Mouse (Mus musculus) embryonic facial prominence, embryonic 14.5 days (tissue): ENCODE measurements around the gene Mrtfa. TPM values are rescaled to one million over a fixed set of nuclear protein-coding genes. Genes with fewer than 3 reads are reported as not detected.

Source experiments
- ATAC-seq: fragments of 200-750 bp; cut with Nextera tagmentation; 2 replicates; pipeline ENCODE4 v1.8.0; 2017; ENCODE audit warnings: low read depth, moderate number of reproducible peaks, moderate TSS enrichment
- DNase-seq: peaks from one replicate; pipeline ENCODE4 v3.0.0-alpha.2; 2015; ENCODE audit warnings: low spot score
- H3K27ac ChIP-seq: fragments of 300-500 bp; sonication (generic); replicated peaks from 2 replicates; pipeline ENCODE4 v1.5.1; 2014; ENCODE audit warnings: low read depth, mild to moderate bottlenecking, low read length, moderate library complexity
- H3K27me3 ChIP-seq: fragments of 300-500 bp; sonication (generic); replicated peaks from 2 replicates; pipeline ENCODE4 v1.6.1; 2014; ENCODE audit warnings: low read length; ENCODE audit not compliant: control insufficient read depth, insufficient read depth
- H3K36me3 ChIP-seq: fragments of 300-500 bp; sonication (generic); 2 replicates; pipeline ENCODE4 v1.6.1; 2014; ENCODE audit warnings: low read length, mixed read lengths; ENCODE audit not compliant: control insufficient read depth, insufficient read depth
- H3K4me1 ChIP-seq: fragments of 300-500 bp; sonication (generic); 2 replicates; pipeline ENCODE4 v1.6.1; 2014; ENCODE audit warnings: antibody characterized with exemption, low read length; ENCODE audit not compliant: control insufficient read depth, insufficient read depth
- H3K4me2 ChIP-seq: fragments of 300-500 bp; sonication (generic); 2 replicates; pipeline ENCODE4 v1.6.1; 2014; ENCODE audit warnings: low read depth, mild to moderate bottlenecking, low read length, moderate library complexity, mixed read lengths
- H3K4me3 ChIP-seq: fragments of 300-500 bp; sonication (generic); 2 replicates; pipeline ENCODE4 v1.5.1; 2014; ENCODE audit warnings: low read depth, mild to moderate bottlenecking, low read length
- H3K9ac ChIP-seq: fragments of 300-500 bp; sonication (generic); 2 replicates; pipeline ENCODE4 v1.6.1; 2014; ENCODE audit warnings: low read depth, mild to moderate bottlenecking, low read length, moderate library complexity, mixed read lengths
- H3K9me3 ChIP-seq: fragments of 300-500 bp; sonication (generic); 2 replicates; pipeline ENCODE4 v1.6.1; 2016; ENCODE audit warnings: low read length; ENCODE audit not compliant: control insufficient read depth
- WGBS: fragments of 180-500 bp; shearing (Covaris S2); extraction: QIAGEN DNeasy Blood & Tissue Kit; methylation state at CpG from one replicate; pipeline ENCODE4 v1.1.7; 2014; 5-methylcytosine and 5-hydroxymethylcytosine counted together
- polyA plus RNA-seq: library from polyadenylated mRNA; unstranded; fragments of >200 nt; fragmentation: Nextera tagmentation; extraction: Ambion mirVana; gene quantifications from 2 replicates; pipeline ENCODE4 v1.2.1, GENCODE M21; 2014

The Mrtfa gene
- polyA plus RNA-seq, 1 experiment from 2014 or later = 28.6 TPM

DNA sequence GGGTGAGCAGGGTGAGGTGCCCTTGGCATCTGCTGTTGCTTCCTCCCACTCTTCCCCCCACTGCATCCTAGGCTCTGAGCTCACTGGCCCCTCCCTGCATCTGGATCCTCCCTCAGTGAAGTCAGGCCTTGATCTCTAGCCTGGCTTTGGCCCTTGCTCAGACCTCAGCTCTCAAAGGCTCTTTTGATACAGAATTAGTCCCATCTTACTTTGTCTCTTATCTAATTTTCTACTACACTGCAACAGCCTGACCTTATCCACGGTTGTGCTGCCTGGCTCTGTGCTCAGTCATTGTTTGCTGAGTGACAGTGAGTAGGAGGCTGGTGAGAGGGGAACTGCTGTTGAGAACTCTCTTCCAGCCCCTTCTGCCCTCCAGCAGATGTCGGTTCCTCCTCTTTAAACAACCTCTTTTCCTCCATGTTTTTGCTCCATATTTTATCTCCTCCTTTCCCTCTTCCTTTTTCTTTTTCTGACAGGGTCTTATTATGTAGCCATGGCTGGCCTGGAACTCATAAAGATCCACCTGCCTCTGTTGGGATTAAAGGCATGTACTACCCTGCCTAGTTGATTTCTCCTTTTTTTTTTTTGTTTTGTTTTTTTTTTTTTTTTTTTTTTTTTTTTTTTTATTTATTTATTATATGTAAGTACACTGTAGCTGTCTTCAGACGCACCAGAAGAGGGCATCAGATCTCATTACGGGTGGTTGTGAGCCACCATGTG, 190.0 kb downstream of the Mrtfa start:
- 0 out of 2 replicates have a peak, but pooled peaks cover 16% of the 10 kb centered on the region for H3K36me3 ChIP-seq
- no peak for DNase-seq
- no peak for ATAC-seq
- H3K9ac ChIP-seq = no peak overlapping the region
- H3K27ac ChIP-seq = no peak overlapping the region
- H3K27me3 ChIP-seq = no peaks in the 10 kb centered on the region
- WGBS = 25% methylated on average over 2 of the region's 4 CpGs
- no peaks in the 10 kb centered on the region for H3K4me1 ChIP-seq
- no peaks in the 10 kb centered on the region for H3K9me3 ChIP-seq
- H3K4me2 ChIP-seq = no peak overlapping the region
- no peak overlapping the region for H3K4me3 ChIP-seq

DNA sequence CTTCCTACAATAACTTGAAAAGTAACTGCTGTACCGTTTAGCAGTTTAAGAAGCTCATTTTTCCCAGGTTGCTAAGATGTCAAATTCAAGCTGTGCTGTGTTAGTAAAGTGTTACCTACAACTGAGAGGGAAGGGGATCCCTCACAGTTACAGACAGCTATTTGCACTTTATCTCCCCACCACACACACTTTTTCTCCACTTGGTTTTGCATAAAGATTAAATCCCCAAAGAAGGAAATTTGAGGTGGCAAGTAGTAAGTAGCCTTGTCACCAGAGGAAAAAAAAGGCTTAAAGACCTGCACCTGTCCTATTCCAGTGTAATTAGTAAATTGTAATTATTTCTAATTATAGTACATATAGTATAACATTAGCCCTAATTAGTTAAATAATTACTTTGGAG, 193.5 kb downstream of the Mrtfa start:
- WGBS = 23% methylated on average over 1 of the region's 1 CpGs
- DNase-seq (no peak), ATAC-seq (no peak)
- no peaks in the 10 kb centered on the region for H3K4me1 ChIP-seq
- no peaks in the 10 kb centered on the region for H3K27me3 ChIP-seq
- 0 out of 2 replicates have a peak overlapping the region, but pooled peaks have one; percentile 24 for H3K27ac ChIP-seq
- no peak overlapping the region for H3K4me3 ChIP-seq
- H3K9ac ChIP-seq = no peak overlapping the region
- no peaks in the 10 kb centered on the region for H3K9me3 ChIP-seq
- H3K36me3 ChIP-seq = no peaks in the 10 kb centered on the region
- no peak overlapping the region for H3K4me2 ChIP-seq

DNA sequence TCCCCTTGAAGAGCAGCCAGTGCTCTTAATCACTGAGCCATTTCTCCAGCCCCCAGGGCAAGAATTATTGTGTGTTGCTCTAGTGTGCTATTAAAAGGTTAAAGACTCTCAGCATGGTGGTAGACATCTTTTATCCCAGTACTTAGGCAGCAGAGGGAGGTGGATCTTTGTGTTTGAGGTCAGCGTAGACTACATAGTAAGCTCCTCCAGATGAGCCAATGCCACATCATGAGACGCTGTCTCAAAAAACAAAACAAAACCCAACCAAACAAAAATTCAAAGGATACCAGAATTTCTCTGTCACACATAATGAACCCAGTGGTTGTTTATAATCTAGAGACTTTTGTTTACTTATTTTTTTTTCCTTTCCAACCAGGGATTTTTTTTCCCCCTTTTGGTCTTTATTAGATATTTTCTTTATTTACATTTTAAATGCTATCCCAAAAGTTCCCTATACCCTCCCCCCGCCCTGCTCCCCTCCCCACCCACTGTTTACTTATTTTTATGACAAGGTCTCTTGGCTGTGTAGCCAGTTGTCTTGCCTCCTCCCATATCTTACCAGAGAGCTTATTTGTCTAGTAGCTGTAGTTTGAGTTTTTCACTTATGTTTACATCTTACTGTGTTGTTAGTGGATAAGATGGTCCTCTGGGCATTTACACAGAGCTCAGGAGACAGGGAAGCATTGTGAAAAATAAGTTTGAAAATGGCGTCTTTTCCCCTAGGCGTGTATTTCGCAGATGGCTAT, 194.3 kb downstream of the Mrtfa start:
- DNase-seq (no peak), ATAC-seq (no peak)
- Histone ChIP-seq H3K4me2 (no peak overlapping the region), H3K36me3 (no peaks in the 10 kb centered on the region), H3K4me1 (no peaks in the 10 kb centered on the region), H3K9me3 (no peaks in the 10 kb centered on the region), H3K4me3 (no peak overlapping the region), H3K27ac (no peak overlapping the region; the same call in 1 of the 2 replicates), H3K9ac (no peak overlapping the region), H3K27me3 (no peaks in the 10 kb centered on the region)
- 74% methylated on average over 6 of the region's 6 CpGs for WGBS

DNA sequence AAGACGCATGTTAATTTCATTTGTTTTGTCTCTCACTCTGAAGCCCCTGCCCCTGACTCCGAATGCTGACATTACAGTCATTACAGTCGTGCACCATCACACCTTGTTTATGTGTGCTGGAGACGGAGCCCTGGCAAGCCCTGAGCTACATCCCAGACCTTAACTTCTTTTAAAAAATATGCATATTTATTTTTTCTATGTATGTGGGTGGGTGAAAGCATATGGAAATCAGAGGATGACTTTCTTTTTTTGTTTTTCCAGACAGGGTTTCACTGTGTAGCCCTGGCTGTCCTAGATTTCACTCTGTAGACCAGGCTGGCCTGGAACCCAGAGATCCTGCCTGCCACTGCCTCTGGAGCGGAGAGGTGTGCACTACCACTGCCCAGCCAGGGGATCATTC, 195.6 kb downstream of the Mrtfa start:
- Histone ChIP-seq H3K9ac (no peak overlapping the region), H3K4me3 (no peak overlapping the region), H3K27ac (no peak overlapping the region), H3K9me3 (no peaks in the 10 kb centered on the region), H3K27me3 (no peaks in the 10 kb centered on the region), H3K4me1 (no peaks in the 10 kb centered on the region), H3K4me2 (no peak overlapping the region), H3K36me3 (no peaks in the 10 kb centered on the region)
- 83% methylated on average over 5 of the region's 5 CpGs for WGBS
- DNase-seq (no peak), ATAC-seq (no peak)

DNA sequence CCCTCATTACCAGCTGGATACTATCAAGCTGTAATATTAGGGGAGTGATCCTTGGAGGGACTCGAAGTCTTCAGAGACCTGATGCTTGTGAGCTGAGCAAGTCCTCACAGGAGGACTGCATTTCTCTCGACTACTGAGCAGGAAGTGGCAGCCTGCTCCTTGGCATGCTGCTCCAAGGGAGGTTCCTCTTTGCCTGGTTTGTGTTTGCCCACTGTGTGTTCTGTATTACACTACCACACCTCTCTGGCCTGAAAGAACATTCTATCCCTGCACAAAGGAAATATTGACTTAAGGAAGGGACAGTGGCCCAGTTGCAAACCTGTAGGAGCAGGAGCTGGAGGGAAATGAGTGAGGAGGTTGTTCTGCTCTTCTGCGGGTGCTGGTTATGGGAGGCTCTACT, 200.8 kb downstream of the Mrtfa start:
- Histone ChIP-seq H3K9ac (no peak overlapping the region), H3K4me1 (no peaks in the 10 kb centered on the region), H3K4me3 (no peak overlapping the region), H3K4me2 (no peak overlapping the region), H3K27me3 (no peaks in the 10 kb centered on the region), H3K27ac (no peak overlapping the region), H3K9me3 (no peaks in the 10 kb centered on the region), H3K36me3 (no peaks in the 10 kb centered on the region)
- no peak for DNase-seq
- no peak for ATAC-seq
- 51% methylated on average over 3 of the region's 3 CpGs for WGBS

DNA sequence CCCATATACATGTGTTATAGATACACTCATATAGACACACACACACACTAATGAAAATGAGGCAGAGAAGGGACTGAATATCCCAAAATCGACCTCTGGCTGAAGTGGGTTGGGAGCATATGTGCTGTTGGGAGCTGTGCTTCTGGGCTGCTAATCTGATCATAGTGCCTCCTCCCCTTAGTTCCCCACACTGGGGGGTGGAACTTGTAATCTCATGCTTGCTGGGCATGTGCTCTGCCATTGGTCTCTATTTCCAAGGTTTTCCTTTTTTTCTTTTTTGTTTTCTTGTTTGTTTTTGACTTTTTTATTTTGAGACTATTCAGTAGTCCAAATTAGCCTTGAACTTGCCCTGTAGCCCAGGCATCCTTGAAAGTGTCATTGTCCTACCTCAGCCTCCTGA, 202.2 kb downstream of the Mrtfa start:
- H3K9ac ChIP-seq = no peak overlapping the region
- H3K27me3 ChIP-seq = no peaks in the 10 kb centered on the region
- H3K4me2 ChIP-seq = no peak overlapping the region
- H3K9me3 ChIP-seq = no peaks in the 10 kb centered on the region
- no peak overlapping the region for H3K4me3 ChIP-seq
- DNase-seq = no peak
- no peaks in the 10 kb centered on the region for H3K36me3 ChIP-seq
- H3K4me1 ChIP-seq = no peaks in the 10 kb centered on the region
- no peak for ATAC-seq
- no peak overlapping the region for H3K27ac ChIP-seq
- 35% methylated on average over 1 of the region's 1 CpGs for WGBS

DNA sequence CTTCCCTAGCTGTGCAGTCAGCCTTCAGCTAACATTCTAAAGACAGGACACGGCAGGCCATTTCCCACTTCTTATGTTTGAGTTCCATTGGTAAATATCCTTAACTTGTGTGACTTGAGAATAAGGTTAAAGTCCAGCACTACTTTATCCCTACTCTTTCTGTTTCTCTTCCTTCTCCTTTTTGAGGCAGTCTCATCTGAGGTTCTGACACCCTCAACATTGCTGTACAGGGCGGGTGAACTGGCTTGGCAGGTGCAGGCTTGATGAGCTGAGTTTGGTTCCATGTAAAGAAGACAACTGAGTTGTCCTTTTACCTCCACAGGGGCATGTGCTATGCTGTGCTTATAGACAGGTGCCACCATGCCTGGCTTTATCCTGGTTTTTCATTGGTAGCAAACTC, 207.3 kb downstream of the Mrtfa start:
- 88% methylated on average over 2 of the region's 2 CpGs for WGBS
- H3K4me2 ChIP-seq = no peak overlapping the region
- H3K27me3 ChIP-seq = no peaks in the 10 kb centered on the region
- H3K4me3 ChIP-seq = no peak overlapping the region
- no peaks in the 10 kb centered on the region for H3K9me3 ChIP-seq
- no peak for ATAC-seq
- H3K4me1 ChIP-seq = peaks cover 8% of the 10 kb centered on the region
- no peak overlapping the region for H3K27ac ChIP-seq
- no peak for DNase-seq
- H3K9ac ChIP-seq = no peak overlapping the region
- H3K36me3 ChIP-seq = no peaks in the 10 kb centered on the region

DNA sequence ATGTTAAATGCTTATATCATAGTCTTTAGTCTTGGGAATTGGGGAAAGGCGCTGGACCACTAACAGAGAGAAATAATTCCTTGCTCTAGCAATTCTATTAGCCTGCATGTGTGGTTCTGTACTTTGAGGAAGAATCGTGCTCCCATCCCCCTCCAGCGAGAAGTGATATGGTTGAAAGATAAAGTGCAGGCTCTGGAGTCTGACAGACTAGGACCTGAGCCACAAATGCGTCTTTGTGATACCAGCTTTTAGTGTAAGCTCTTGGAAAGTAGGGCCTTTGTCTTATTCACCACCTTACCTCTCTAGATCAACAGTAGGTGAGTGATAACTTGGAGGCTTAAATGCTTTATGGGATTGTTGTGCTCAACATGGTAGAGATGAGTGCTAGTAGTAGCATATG, 209.4 kb downstream of the Mrtfa start:
- DNase-seq = no peak
- Histone ChIP-seq H3K4me3 (no peak overlapping the region), H3K4me1 (peaks cover 8% of the 10 kb centered on the region), H3K4me2 (no peak overlapping the region), H3K36me3 (no peaks in the 10 kb centered on the region), H3K9ac (no peak overlapping the region), H3K9me3 (no peaks in the 10 kb centered on the region), H3K27me3 (no peaks in the 10 kb centered on the region), H3K27ac (no peak overlapping the region)
- no peak for ATAC-seq
- WGBS = 80% methylated on average over 4 of the region's 4 CpGs

DNA sequence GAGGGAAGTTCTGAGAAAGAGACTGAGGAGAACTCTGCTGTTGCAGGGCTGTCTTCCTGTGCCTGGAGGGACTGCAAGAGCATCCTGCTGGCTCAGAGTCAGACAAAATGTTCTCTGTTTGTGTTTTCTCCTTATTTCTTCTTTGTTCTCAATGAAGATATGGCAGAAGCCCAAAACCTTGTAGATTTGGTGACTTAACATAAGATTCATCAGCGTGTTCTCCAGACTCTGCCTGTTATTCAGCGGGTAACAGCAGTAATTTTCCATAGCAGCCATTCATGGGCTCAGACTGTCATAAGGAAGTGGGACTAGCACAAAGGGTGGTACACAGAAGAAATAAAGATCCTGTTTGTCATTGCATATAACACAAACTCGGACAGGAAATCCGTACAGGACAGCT, 210.9 kb downstream of the Mrtfa start:
- Histone ChIP-seq H3K9me3 (no peaks in the 10 kb centered on the region), H3K4me1 (peaks cover 8% of the 10 kb centered on the region), H3K27me3 (no peaks in the 10 kb centered on the region), H3K4me2 (no peak overlapping the region), H3K9ac (no peak overlapping the region), H3K4me3 (no peak overlapping the region), H3K27ac (no peak overlapping the region), H3K36me3 (no peaks in the 10 kb centered on the region)
- ATAC-seq = no peak
- peak; percentile 22 for DNase-seq
- 63% methylated on average over 4 of the region's 4 CpGs for WGBS
